Mouse (Mus musculus) spleen, adult 2 months (tissue): ENCODE measurements around the gene Adora3.

ENCODE experiments used
- CTCF ChIP-seq: fragments of 200-500 bp; IDR thresholded peaks from 2 replicates; pipeline ENCODE4 v1.5.1; 2011; ENCODE audit warnings: mild to moderate bottlenecking, inconsistent platforms; ENCODE audit not compliant: insufficient read depth, insufficient read length, insufficient replicate concordance; ENCODE audit errors: extremely low read depth
- POLR2A ChIP-seq: fragments of 200-500 bp; IDR thresholded peaks from 2 replicates; pipeline ENCODE4 v1.6.1; 2011; ENCODE audit warnings: low read depth, low read length, inconsistent platforms

DNA sequence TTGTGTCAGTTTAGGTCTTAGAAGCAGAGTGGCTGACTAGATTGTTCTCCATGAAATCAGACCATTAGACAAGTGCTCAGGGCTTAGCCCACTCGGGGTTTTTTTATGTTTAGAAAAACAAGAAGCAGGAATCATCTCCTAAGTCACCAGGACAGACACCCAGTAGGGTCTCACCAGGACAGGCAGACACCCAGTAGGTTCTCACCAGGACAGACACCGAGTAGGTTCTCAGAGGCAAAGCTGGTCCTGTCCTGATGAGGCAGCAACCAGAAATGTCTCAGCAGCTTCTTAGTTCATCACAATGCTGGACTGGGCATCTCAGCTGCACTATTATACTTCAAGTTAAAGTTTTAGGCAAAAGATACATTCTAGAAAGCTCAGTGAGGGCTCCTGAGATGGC is 46.0 kb upstream of the Adora3 start:
- TF ChIP-seq CTCF (no peak), POLR2A (no peak)
